Mouse (Mus musculus): ENCODE measurements around the gene Atg4c.

Atg4c gene

DNA sequence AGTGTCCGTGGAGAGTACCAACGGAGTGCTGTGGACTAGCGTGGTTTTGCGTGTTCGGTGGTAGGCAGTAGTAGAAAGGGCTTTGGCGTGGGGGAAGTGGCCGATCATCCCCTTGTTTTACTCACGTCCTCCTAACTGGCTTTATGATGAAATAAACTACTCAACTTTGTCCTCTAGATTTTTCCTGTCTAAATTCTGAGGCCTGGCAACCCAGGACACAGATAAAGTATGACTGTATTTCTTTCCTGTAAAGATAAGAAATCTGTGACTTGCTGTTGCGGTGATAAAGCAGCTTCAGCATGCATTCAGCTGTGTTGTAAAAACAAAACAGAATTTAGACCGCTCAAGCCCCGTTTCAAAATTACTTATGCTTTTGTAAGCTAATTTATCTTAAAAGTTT, 59.2 kb downstream of the Atg4c start:
- in situ Hi-C loops (cut with MboI, MseI), result loop anchor here (25.0 kb wide), 1 partner anchor 634 kb away; no protein-coding TSS in a partner anchor

DNA sequence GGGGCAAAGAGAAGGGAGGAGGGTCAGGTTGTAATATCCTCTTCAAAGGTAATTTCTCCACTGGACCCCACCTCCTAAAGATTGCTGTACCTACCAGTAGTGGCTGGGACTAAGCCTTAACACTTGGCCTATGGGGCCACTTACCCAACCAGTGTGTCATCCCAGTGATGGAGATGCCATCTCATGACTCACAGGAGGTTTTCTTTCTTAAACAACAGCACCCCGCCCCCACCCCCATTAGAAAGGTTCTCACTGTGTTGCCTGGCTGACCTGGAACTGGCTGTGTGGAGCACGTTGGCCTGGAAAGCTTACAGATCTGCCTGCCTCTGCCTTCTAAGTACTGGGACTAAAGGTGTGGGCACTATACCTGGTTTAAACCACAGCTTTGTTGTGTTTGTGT, 69.5 kb downstream of the Atg4c start:
- in situ Hi-C loops (cut with MboI, MseI), result loop anchor here (25.0 kb wide), 1 partner anchor 624 kb away; no protein-coding TSS in a partner anchor

DNA sequence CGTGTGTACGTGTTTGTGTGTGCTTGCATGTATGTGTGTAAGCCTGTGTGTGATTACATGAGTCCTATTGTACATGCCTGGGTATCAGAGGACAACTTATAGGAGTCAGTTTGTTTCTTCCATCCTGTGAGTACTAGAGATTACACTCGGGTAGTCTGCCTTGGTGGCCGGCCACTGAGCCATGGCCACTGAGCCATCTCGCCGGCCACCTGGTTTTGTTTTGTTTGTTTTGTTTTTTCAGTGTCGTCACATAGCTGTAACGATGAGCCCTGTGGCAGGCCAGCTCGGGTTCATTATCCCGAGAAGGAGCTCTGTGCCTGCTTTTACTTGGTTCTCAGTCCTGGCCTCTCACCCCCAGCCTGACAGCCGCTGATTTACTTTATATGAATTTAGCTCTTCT, 69.9 kb downstream of the Atg4c start:
- in situ Hi-C loops (cut with MboI, MseI), result loop anchor here (25.0 kb wide), 1 partner anchor 624 kb away; no protein-coding TSS in a partner anchor

DNA sequence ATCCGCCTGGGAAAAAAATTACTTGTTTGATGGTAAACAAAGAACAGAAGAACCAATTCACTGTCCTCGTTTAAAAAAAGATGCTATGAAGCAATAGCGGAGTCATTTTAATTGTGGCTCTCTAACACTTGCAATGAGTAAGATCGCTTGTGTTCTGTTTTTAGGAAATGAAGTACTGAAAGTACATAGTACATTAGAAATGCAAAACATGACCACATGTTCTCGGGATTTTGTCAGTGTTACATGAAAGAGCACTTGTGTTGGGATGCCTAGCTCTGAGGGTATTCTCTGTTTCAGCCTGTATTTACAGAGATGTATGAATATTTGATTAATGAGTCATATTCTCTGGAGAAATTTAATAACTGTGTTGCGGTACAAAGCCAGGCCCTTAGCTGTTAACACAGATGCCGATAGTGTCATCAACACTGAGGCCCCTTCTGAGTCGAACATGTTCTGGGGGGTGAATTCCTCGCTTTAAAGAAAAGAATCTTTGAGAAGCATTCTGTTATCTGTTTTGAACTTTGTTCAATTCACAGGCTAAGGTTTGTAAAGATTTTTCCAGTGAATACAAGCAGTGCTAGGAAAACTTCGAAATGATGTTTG, 73.2 kb downstream of the Atg4c start:
- in situ Hi-C loops (cut with MboI, MseI), result loop anchor here (25.0 kb wide), 1 partner anchor 620 kb away; no protein-coding TSS in a partner anchor

DNA sequence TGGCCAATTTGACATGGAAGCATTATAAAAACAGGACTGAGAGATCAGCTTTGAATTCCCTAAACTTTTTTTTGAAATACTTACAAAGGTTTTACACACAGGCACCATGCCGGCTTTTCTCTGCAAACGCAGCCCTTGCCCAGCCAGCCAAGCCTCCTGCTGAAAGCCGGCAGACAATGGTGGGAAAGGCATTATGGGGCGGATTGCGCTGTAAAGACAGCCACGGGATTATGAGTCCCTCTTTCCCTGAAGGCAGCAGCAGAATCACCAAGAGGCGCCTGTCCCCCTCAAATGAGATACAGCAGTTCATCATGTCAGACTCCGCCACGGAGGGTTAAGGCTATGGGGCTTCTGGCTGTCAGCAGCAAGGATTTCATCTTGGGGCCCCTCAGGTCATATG, 79.1 kb downstream of the Atg4c start:
- in situ Hi-C loops (cut with MboI, MseI), result loop anchor here (25.0 kb wide), 1 partner anchor 614 kb away; no protein-coding TSS in a partner anchor

GRCm38 (mm10) chr4:99273466-99273865, 79.7 kb downstream of the Atg4c start:
- in situ Hi-C loops (cut with MboI, MseI), result loop anchor here (25.0 kb wide), 1 partner anchor 614 kb away; no protein-coding TSS in a partner anchor

- in situ Hi-C loops (cut with MboI, MseI), result loop anchor here (25.0 kb wide), 1 partner anchor 613 kb away; no protein-coding TSS in a partner anchor
Observed at GRCm38 (mm10) chr4:99273979-99274378, 80.2 kb downstream of the Atg4c start.

DNA sequence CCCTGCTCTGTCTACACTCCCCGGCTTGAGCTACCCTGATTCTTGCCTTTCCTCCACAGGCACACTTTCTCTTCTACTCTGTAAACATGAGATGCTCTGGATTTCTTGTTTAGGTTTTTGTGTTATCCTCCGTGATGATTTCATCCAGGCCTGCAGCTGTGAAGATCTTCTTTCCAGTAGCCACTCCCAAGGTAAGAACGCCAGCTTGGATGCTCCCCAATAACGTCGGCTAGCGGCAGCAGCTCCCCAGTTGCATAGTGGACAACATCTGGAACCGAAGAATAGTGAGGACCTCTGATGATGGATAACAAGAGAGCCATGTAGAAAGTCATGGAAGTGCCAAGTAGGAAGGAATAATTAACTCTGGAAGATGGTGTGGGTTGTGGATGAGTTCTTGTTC, 85.1 kb downstream of the Atg4c start:
- in situ Hi-C loops (cut with MboI, MseI), result no loop called here

GRCm38 (mm10) chr4:99281711-99282110, 88.0 kb downstream of the Atg4c start:
- in situ Hi-C loops (cut with MboI, MseI), result no loop called here

DNA sequence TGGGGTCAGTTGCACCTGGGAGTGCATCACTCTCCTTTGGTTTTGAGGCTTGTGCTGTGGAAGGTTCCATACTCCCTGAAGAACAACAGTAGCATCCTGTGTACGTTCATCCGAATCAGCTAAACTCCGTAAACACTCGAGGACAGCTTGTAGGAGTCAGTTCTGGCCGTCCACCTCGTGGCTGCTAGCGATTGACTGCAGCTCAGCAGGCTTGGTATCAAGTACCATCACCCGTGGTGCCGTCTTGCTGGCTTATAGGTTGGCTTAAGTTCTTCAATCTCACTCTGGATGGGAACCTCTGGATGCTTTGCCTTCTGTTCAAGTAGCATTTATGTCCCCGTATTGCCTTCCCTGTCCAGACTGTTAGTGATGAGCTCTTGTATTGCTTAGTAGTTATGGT, 95.6 kb downstream of the Atg4c start:
- in situ Hi-C loops (cut with MboI, MseI), result no loop called here

- in situ Hi-C loops (cut with MboI, MseI), result no loop called here
Observed at GRCm38 (mm10) chr4:99298676-99299075, 104.9 kb downstream of the Atg4c start.

- in situ Hi-C loops (cut with MboI, MseI), result no loop called here
Observed at GRCm38 (mm10) chr4:99304793-99305192, 111.1 kb downstream of the Atg4c start.
